Mouse (Mus musculus) lung, adult 2 months (tissue): ENCODE measurements around the gene Zbtb8os.
"Not testable (repeated sequence)": the region's sequence is repeated elsewhere in the genome, so short reads cannot be mapped to it uniquely, and the experiment has no call there.

Experiments
- CTCF ChIP-seq: fragments of 200-500 bp; IDR thresholded peaks from 2 replicates; pipeline ENCODE4 v1.5.1; 2011; ENCODE audit warnings: mild to moderate bottlenecking, low read length, control low read depth; ENCODE audit not compliant: insufficient read depth
- POLR2A ChIP-seq: fragments of 200-500 bp; IDR thresholded peaks from 2 replicates; pipeline ENCODE4 v1.6.1; 2011; ENCODE audit warnings: low read depth, mild to moderate bottlenecking, control low read depth, low read length, borderline replicate concordance; ENCODE audit errors: extremely low read depth

DNA sequence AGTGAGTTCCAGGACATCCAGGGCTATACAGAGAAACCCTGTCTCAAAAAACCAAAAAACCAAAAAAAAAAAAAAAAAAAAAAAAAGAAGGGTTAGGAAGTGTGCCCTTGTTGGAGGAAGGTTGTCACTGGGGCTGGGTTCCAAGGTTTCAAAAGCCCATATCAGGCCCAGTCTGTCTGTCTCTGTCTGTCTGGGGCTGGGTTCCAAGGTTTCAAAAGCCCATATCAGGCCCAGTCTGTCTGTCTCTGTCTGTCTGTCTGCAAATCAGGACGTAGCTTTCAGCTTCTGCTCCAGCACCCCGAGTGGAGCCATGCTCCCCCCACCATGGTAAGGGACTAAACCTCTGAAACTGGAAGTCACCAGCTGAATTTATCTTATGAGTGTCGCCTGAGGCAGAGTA, 26.7 kb downstream of the Zbtb8os start:
- not testable (repeated sequence) for TF ChIP-seq CTCF, POLR2A
